Mouse (Mus musculus) brain, embryonic 14.5 days (tissue): ENCODE measurements around the gene Tmem174.

Experiments used
- CTCF ChIP-seq: fragments of 200-500 bp; IDR thresholded peaks from 2 replicates; pipeline ENCODE4 v1.5.1; 2012; ENCODE audit warnings: inconsistent platforms, mild to moderate bottlenecking, moderate library complexity, borderline replicate concordance; ENCODE audit not compliant: insufficient read depth, insufficient read length; ENCODE audit errors: extremely low read depth
- POLR2A ChIP-seq: fragments of 200-500 bp; IDR thresholded peaks from 2 replicates; pipeline ENCODE4 v1.6.1; 2012; ENCODE audit warnings: mild to moderate bottlenecking, inconsistent platforms, borderline replicate concordance; ENCODE audit not compliant: poor library complexity, insufficient read depth, insufficient read length, severe bottlenecking; ENCODE audit errors: extremely low read depth

DNA sequence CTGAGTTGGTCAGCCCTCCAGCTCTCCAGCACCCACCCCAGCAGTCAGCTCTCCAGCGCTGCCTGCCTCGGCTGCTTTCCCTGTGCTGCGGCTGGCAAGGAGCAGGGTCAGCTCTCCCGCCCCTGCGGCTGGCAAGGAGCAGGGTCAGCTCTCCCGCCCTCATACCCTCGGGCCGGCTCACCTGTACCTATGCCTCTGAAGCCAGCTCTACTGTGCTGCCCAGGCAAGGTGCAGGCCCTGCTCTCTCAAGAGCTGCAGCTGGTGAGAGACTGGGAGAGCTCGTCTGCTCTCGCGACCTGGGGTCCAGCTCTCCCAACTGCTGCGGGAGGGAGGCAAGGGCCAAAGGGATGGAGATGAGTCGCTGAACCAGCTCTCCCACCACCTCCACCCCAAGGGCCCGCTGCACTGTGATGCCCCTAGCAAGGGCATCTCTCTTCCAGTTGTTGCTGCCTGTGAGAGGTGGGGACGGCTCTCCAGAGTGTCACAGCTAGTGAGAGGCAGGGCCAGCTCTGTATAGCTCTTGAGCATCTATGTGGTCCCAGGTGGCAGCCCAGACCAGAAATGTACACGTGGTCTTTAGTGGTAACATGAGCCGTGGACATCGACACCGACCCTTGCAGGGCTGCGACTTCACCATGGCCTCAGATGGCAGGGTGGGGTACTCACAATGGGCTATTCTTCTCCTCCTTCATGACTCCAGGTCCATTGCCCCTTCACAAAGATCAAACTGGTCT is 5.9 kb downstream of the Tmem174 start:
- TF ChIP-seq CTCF (no peak), POLR2A (no peak)
